Mouse (Mus musculus): ENCODE measurements at regions not wholly inside any gene's neighbourhood (a gene's known extent, or its start where the extent isn't known, plus 50 kb on each side); places are given as distances from the start of the nearest gene placed in this dataset.

DNA sequence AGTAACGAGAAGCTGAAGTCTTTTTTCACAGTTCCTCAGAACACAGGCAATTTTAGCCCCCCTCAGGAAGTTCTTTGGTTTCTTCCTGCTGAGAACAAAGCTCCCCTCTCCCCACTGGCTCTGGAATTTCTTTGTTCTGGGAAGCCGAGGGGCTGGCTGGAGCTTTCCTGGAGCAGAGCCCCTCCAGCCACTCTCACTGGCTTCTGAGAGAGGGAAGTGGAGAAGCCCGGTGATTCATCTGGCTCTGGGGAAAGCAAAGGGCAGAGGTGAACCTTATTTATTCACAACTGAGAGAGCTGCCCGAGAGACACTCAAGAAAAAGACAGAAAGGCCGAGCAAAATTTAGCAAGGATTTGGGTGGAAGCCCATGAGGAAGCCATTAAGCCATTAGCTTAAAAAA lies 63.9 kb downstream of the Ddx3x start:
- no peak for DNase-seq (ENCODE audit: low spot score)

DNA sequence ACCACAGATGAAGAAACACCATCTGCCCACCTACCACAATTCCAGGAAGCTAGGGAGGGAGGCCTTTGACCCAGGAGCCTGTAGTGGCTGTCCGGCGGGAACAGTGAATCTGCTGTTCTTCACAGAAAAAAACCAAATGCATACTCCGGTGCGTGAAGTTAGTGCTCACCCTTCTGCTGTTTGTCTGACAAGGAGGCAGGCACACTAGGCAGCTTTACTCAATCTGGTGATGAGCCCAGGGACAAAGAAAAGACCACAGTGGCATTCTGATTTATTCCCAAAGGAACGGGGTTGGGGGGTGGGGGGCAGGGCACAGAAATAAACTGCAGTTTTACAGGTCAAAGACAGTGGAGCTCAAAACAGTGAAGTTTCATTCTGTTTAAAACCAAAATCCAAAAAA lies 64.4 kb downstream of the Ddx3x start:
- DNase-seq (ENCODE audit: low spot score) = no peak

DNA sequence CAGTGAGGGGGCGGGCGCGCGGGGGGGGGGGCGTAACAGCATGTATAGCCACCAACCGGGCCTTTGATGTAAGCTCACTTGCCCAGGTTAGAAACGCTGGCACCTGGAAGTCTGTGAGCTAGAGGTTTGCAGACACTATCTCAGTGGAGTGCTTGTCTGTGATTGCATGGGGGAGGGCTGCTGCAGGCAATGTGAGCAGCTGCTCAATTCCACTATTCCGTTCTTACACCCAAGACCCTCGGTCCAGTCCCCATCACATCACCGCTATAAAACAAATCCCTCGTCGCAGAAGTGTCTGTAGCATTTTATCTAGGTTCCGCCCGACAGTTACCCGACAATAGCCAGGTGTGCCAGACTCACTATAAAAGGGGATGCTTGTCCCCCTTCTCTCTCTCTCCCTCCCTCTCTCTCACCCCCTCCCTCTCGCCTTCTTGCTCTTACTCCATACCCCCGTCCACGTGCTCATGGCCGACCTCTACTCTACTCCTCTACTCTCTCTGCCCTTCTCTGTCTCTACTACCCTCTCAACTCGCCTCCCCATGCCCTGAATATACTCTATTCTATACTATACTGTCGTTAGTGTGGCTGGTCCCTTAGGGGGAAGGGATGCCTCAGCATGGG lies 65.4 kb downstream of the Ddx3x start:
- DNase-seq (ENCODE audit: low spot score) = no peak

DNA sequence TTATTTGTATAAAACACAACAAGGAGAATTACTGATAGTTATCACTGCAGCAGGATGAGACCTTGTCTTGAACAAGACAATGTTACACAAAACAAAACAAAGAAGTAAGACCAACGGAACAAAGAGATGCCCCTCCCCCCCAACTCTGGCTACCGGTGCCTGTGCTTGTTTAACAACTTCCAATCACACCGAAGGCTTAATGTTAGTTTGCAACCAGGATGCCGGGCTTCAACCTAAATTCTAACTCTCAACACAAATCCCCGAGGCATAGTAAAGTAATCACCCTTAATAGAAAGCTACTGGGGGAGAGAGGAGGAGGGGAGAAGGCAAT lies 65.9 kb downstream of the Ddx3x start:
- no peak for DNase-seq (ENCODE audit: low spot score)

DNA sequence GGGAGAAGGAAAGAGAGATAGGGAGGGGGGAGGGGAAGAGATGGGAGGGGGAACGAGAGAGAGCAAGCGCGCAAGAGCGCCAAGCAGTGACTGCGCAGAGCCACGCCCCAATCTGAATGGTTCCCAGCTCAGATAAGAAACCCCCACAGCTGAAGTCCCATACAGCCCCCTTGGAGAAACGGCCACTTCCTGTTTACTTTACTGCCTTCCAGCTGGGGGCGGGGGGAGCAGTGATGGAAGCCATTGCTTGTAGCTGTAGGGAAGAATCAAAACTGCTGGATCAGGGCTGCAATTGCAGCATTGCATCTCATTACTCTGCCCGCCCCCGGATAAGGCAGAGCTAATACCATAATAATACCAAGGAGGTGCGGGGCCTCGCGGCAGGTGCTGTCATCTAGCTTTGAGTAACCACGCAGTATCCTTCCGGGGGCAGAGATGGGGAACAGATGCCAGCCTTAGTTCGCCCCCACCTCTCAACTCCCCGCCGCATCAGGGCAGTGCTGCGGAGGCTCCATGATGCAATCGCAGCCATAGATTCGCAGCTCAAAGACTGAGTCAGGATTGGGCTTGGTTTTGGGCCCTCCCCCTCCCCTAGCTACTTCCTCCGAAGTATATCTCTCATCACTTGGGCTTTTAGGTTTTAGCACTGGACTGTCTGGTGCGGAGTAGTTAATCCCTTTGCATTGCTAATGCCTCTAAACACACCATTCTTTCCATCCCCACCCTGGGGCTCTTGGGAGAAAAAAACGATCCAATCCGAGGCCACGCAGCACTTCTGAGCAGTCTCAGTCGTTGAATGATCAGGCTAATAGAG lies 66.5 kb downstream of the Ddx3x start:
- peak; percentile 32 for DNase-seq (ENCODE audit: low spot score)

DNA sequence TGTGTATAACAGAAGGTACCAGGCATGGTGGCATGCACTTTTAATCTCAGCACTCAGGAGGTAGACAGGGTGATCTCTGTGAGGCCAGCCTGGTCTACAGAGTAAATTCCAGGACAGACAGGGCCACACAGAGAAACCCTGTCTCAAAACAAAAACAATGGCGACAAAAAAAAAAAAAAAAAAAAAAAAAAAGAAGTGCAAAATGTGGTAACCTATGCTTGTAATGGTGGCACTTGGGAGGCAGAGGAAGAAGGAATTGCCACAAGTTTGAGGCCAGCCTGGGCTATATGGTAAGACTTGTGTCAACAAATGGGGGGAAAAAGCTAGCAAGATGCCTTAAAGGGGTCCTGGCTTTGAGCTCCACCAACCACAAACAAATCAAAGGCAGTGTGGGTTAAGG lies 67.6 kb downstream of the Ddx3x start:
- no peak for DNase-seq (ENCODE audit: low spot score)

DNA sequence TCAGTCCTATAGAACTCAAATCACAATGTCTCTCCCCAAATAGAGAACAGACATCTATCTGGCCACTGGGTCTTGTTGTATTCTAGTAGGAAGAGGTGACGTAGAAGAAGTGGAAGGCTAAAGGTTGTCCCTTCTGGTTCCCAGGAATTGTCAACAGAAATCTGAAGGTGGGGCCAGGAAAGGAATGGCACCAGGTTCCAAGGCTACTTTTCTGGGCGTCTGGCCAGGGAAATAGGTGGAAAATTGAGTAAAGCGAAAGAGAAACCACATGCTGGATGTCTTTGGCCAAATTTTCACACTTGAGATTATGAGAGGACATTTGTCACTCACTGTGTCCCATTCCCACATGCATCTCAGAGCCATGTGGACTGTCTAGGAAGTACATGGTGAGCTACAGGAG lies 69.7 kb downstream of the Ddx3x start:
- DNase-seq (ENCODE audit: low spot score) = no peak

DNA sequence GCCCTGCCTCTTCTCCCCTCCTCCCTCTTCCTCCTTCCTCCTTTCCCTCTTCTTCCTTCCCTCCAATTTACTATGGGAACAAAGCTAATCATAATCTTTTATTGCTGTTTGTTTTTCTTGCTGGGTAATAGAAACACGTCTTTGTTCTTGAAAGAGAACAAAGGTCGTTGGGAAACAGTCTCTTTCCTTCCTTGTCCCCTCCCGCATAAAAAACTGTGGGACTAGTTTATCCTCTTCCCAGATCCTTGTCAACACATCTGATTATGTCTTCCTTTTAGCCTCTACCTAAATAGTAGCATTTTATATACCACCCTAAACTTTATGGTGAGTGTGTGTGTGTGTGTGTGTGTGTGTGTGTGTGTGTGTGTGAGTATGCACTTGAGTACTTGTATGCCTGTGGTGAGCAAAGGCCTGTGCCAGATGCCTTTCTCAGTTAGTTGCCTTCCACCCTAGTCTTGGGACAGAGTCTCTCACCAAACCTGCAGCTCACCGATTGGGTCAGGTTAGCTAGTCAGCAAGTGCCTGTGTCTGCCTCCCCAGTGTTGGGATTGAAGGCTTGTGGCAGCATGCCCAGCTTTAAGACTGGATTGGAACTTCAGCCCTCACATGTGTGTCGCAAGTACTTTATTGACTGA lies 76.5 kb downstream of the Ddx3x start:
- no peak for DNase-seq (ENCODE audit: low spot score)

DNA sequence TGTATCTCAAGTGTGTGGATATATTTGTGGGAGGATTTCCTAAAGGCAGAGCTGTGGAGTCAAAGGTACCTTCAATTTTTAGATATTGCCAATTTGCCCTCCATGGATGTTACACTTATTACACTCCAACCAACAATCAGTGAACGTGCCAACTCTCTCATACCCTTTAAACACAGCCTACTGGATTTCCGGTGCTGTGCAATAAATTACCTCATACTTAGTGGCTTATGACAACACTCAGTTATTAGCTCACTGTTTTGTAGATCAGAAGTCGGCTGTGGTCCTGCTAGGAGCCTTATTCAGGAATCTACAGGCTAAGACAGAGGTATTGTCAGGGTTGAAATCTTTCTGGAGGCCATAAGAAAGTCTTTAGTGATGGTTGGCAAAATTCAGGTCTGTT lies 77.2 kb downstream of the Ddx3x start:
- no peak for DNase-seq (ENCODE audit: low spot score)

DNA sequence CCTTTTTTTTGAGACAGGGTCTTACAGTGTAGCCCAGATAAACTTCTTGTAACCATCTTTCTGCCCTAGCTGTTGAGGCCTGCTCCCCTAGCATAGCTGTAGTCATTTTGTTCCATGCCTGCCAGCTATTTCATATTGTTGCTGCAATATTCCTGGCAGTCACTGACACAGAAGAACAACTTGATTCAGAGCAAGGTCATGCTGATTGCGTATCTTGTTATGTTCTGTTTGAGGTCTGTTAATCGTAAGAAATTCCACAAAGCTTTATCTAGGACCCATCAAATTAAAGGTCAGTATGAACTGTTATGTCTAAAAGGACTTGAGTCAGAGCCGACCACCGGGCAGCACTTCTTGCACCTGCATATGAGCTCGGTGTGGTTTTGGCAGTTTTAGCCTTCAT lies 79.7 kb downstream of the Ddx3x start:
- DNase-seq (ENCODE audit: low spot score) = no peak

DNA sequence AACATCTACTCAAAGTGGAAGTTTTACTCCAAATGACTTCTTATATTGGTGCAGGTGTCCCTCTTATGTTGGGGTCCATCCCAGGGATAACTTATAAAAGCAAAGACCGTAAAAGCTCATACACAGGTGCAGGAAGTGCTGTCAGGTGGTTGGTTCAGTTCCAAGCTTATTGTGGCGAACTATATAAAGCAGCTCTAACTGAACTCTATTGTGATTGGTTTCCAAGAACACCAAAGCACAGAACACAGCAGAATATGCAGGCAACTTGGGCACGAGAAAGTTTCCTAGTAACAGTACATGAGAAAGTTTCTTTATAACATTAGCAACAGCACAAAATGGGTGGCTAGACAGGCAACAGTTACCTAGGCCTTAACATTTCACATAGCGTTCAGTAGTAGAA lies 89.5 kb downstream of the Ddx3x start:
- no peak for DNase-seq (ENCODE audit: low spot score)

DNA sequence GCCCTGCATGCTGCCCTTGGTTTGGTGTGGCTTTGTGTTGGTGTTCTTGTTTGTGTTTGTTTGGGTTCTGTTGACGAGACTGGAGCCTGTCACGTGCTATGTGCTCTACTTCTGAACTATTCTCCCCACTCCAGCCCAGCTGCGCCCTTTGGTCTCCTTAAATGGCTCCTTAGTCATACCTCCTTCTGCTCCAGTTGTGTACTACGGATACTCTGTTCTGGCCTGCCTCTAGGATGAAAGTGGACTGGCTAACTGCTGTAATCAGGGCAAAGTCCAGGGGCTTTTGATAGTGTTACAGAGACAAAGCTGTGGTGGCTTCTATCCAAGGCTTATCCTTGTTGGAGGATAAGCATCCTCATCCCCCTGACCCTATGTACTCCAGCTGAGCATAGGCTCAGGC lies 92.0 kb downstream of the Ddx3x start:
- DNase-seq (ENCODE audit: low spot score) = no peak

DNA sequence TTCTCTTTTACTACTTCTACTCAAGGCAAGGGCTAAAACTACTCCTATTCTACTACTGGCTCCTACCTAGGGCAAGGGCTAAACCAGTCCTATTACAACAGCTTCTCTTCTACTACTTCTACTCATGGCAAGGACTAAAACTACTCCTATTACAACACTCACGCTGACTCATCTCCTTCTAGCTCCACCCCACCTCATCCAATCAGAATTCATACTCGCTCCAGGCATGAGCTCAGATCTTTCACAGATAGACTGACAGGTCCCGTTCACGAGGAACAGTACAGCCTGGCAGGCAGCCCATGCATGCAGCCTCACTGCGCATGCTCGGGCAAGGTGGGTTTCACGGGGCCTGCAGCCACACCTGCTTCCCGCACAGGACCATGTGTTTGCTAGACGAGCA lies 79.6 kb upstream of the Nyx start:
- no peak for DNase-seq (ENCODE audit: low spot score)

DNA sequence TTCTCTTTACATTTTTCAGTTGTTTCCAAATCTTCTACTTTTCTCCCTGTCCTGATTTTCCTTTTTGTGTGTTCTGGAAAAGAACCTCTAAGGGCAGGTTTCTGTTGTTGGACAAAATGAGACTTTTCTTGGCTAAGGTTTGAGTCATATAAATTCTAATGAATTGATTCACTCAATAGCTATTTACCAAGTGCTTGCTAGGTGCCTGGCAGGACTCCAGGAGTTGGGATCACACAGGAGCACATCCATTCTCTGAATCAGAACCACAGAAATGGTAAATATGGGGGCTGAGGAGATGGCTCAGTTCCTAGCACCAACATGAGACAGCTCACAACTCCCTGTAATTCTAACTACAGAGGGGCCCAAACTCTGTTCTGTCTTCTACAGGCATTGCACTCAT lies 67.4 kb upstream of the Nyx start:
- DNase-seq (ENCODE audit: low spot score) = no peak

DNA sequence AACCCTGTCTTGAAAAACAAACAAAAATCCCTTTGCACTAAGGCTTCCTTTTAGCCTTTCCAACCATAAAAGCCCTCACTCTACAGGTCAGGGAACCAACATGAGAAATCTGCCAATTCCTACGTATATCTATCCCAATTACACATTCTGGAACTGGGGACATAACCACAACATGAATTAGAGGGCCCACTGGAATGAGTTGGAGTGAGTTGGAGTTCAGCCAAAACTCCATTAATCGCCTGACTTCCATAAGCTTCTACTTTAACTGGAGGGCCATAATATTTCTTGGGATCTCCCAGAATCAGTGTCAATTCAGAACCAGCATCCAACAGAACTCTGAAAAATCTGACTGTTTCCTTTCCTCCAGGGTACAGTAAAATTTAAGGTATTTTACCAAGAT lies 53.2 kb upstream of the Nyx start:
- no peak for DNase-seq (ENCODE audit: low spot score)

DNA sequence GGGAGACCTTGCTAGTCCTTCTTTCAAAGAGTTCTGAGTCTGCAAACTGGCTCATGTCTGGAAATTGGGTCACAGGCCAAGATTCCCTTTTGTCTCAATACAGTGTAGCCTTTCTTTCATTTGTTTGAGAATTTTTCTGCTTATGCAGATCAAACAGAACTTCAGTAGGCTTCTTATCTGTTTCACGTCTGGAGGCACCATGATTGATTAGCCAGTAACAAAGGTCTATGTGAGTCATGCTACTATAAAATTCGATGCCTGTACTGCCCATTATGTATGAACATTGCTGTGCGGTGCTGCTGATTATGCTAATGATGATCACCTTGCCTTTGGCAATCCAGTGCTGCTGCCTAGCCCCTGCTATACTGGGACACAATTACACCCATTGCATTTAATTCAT lies 52.8 kb upstream of the Nyx start:
- no peak for DNase-seq (ENCODE audit: low spot score)
